Mouse (Mus musculus): Measurements from ENCODE around the gene Cdk5r1.

GRCm38 (mm10) chr11:80481409-80482050, 4.7 kb downstream of the Cdk5r1 start:
- no peak for TF ChIP-seq EP300 (IDR thresholded peaks at IDR 0.05; ENCODE audit: low read depth in 1 of 2, low read length in 2 of 2)
- no peak for TF ChIP-seq POLR2A (IDR thresholded peaks at IDR 0.05; ENCODE audit: control insufficient read depth in 1 of 2, insufficient read depth in 1 of 2, low read depth in 1 of 2, low read length in 2 of 2, poor library complexity in 1 of 2)
- TF ChIP-seq GATA1 (IDR thresholded peaks at IDR 0.05; ENCODE audit: low read depth, low read length), result no peak
- TF ChIP-seq CTCF (IDR thresholded peaks at IDR 0.05 in 2 of 3, conservative IDR thresholded peaks at IDR 0.05 in 1 of 3; ENCODE audit: control insufficient read depth in 1 of 3, insufficient read depth in 1 of 3, low read depth in 2 of 3, low read length in 3 of 3, poor library complexity in 1 of 3, severe bottlenecking in 1 of 3), result no peak
- TF ChIP-seq MAFK (IDR thresholded peaks at IDR 0.05; ENCODE audit: borderline replicate concordance, low read depth, low read length), result no peak
- TF ChIP-seq MYC (IDR thresholded peaks at IDR 0.05; ENCODE audit: low read depth, low read length), result no peak
- no peak for TF ChIP-seq NELFE (IDR thresholded peaks at IDR 0.05; ENCODE audit: low read depth, low read length)
- TF ChIP-seq USF2 (IDR thresholded peaks at IDR 0.05; ENCODE audit: borderline replicate concordance in 1 of 2, insufficient read depth in 1 of 2, low read depth in 1 of 2, low read length in 2 of 2), result no peak
- no peak for TF ChIP-seq CHD1 (IDR thresholded peaks at IDR 0.05; ENCODE audit: low read depth, low read length)
- no peak for TF ChIP-seq SMC3 (IDR thresholded peaks at IDR 0.05; ENCODE audit: low read depth, low read length)
- TF ChIP-seq ZKSCAN1 (IDR thresholded peaks at IDR 0.05; ENCODE audit: low read depth, low read length), result no peak

All from MEL (cell line).